Mouse (Mus musculus) CD4-positive, CD25-positive, alpha-beta regulatory T cell, adult 2 months (primary cell): Measurements from ENCODE around the gene Tyro3.

Experiments used
- DNase-seq: peaks from one replicate; pipeline ENCODE4 v3.0.0-alpha.2; 2012; ENCODE audit warnings: low read depth, low spot score

Gene Tyro3

DNA sequence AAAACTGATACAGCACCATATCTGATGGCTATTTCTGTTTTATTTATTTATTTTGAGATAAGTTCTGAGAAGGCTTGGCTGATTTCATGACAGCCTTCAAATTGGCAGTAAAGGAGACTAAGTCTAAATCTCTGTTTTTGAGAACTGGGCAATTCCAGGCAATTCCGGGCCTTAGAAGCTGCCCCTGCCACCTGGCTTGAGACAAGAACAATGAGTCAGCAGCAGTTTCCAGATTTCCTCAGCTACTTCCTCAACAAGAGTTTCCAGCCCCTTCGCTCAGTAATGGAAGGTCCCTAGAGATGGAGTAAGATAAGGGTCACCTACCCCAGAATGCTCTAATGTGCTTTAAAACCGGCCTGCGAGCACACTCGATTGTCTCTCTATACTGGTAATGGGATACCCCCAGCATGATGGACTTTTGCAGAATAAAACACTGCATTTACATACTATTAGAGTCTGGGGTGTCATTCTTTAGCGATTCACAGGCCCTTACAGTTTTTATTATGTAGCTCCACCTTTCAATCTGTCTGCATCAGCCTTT lies 57.8 kb downstream of the Tyro3 start:
- no peak for DNase-seq

DNA sequence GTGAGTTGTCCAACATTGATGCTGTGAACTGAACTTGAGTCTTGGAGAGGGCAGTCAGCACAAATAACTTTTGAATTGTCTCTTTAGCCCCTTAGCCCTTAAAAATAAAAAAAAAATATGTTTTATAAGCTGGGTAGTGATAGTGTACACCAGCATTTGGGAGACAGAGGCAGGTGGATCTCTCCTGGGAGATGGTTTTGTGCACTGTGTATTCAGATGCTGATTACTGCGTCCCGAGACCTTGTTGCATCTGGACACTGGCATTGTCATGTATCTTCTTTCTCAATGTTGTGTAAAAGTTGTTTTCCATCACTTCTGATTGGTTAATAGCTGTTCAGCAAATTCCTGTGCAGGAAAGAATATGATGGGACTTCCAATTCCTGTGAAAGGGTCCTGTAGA lies 59.8 kb downstream of the Tyro3 start:
- no peak for DNase-seq

DNA sequence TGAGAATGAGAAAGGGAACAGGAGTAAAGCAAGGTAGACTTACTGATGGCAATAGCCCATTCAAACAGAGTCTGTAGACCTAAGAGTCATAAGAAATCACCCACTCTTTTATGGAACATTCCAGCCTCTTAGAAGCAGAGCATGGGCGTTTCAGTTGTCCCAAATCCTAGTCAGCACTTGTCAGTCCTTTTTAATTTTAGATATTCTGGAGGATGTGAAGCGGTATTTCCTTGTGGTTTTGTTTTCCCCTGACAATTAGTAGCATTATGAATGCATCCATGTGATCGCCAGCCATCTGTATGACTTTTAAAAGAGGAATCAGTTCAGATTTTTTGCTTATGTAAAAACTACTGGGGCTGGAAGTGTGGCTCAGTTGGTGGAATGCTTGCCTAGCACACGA lies 67.0 kb downstream of the Tyro3 start:
- DNase-seq = no peak
